Mouse (Mus musculus) induced T-regulatory cell, adult 2 months (primary cell): Measurements from ENCODE around the gene Igfbpl1.
A peak's percentile ranks its signal among the peaks of the same experiment; 100 is the strongest.

Experiments used
- DNase-seq: peaks from one replicate; pipeline ENCODE4 v3.0.0-alpha.2; 2012; ENCODE audit warnings: low read depth

Igfbpl1 gene

GRCm38 (mm10) chr4:45826275-45827040, at the start of gene Igfbpl1:
Gene Igfbpl1, minus strand, starts transcription at chr4:45826923.
- no peak for DNase-seq

DNA sequence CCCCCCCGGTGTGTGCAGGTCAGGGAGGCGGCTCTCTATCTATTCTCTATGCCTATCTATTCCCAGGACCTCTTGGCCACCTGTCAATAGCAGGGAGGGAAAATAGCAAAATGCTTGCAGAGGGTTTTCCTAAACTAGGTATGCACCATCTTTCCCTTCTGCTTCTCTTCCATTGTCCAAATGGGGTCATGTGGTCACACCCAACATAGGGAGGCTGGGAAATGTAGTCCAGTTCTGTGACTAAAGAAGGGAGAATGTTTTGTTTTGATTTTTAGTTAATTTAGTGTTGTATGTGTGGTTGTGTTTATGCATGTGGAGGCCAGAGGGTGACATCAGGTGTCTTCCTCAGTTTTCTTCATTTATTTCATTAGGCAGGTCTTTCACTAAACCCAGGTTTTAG, 45.4 kb upstream of the Igfbpl1 start:
- no peak for DNase-seq

- DNase-seq = no peak
Measured at GRCm38 (mm10) chr4:45869021-45869815, 42.5 kb upstream of the Igfbpl1 start.

- no peak for DNase-seq
Measured at GRCm38 (mm10) chr4:45867416-45867815, 40.7 kb upstream of the Igfbpl1 start.

DNA sequence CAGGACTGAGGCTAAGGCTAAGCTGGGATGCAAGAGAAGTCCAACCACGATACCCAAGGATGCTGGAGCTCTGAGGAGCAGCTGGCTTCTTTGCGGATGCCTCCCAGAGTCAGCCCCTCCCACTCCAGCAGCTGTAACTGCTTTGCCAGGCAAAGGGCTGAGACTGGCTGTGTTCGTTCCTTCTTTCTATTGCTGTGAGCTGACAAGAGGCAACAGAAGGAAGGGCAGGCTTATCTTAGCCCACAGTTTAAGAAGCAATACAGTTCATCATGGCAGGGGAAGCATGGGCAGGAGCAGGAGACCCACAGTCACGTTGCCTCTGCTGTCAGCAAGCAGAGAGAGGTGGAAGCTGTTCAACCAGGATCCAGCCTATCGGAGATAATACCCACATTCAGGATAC, 34.4 kb upstream of the Igfbpl1 start:
- no peak for DNase-seq

DNA sequence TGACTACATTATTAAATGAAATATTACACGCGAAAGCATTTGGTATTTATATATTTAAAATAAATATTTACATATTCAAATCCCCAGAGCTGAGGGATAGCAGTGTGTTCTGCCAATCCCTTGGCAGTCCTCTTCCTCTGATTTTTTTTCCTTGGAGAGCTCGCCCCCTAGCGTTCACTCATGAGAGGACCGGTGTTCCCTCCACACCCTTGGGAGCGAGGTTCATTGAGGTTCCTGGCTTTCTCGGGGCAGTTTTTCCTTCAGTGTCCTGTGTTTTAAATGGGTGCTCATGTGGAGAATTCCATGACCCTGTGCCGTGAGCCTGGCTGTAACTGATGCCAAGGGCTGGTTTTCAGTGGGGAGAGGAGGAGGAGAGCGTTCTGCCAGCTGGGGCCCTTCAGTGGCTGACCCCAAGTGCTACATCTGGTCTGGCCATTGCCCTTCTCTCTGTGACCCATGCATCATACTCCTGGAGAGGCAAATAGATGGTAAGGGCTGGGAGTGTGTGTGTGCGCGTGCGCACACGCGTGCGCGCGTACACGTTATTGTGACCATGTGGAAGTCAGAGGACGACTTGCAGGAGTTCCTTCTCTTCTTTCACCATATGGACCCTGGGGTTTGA, 29.2 kb upstream of the Igfbpl1 start:
- peak; percentile 55 for DNase-seq

- DNase-seq = no peak
Measured at GRCm38 (mm10) chr4:45853496-45854246, 26.9 kb upstream of the Igfbpl1 start.

- no peak for DNase-seq
Measured at GRCm38 (mm10) chr4:45851640-45852051, 24.9 kb upstream of the Igfbpl1 start.

- no peak for DNase-seq
Measured at GRCm38 (mm10) chr4:45849419-45849818, 22.7 kb upstream of the Igfbpl1 start.

- no peak for DNase-seq
Measured at GRCm38 (mm10) chr4:45848825-45849156, 22.1 kb upstream of the Igfbpl1 start.

DNA sequence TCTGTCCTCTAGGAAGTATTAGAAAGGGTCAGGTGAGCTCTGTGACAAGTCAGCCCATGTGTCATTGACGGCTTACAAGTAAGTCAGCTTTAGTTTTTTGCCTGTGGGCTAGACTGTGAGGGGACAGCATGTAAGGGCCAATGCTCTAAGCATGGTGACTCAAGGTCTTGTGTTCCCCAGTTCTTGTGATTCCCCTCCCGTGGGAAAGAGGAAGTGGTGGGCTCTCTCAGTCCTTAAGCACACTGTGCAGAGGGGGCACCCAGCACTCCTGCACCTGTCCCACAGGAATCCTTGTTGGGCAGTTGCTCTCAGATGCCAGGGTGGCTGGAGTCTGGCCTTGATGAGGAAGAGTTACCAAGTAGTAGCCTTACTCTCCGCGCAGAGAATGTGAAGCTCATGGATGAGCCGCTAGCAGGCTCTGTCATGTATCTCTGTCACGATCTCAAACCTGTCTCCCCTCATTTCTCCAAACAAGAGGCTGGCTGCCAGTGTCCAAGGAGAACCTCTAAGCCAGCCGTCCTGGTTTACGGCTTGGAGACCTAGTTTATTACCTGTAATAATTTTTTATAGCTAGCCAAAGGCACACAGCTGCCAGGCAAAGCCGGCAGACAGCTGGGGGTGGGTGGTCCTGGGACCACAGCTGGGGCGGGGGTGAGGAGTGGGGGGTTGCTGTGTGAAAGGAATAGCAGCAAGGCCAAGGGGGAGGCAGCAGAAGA, 21.5 kb upstream of the Igfbpl1 start, which contains the start of gene Stra6l:
Gene Stra6l (plus strand): TSS at position 556 of the 716 bp plus-strand sequence.
- no peak for DNase-seq

- no peak for DNase-seq
Measured at GRCm38 (mm10) chr4:45846263-45846662, 19.5 kb upstream of the Igfbpl1 start.

DNA sequence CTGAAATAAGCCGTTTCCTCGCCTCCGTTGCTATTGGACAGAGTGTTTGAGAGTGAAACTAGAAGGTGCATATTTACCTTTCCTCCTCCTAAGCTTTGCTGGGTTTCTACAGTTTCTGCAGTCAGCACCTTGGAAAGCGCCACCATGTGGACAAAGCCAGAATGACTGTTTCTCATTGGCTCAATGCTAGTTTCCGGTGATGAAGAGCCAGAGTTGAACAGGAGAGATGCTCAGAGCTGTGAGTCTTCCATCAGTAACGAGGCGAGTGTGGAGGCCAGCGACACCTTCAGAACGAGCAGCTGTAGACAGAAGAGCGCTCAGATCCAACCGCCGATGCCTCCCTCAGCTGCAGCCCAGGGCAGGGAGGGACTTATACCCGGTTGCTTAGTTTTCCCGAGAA, 17.6 kb upstream of the Igfbpl1 start:
- peak; percentile 72 for DNase-seq

GRCm38 (mm10) chr4:45833461-45833860, 6.7 kb upstream of the Igfbpl1 start:
- DNase-seq = no peak

DNA sequence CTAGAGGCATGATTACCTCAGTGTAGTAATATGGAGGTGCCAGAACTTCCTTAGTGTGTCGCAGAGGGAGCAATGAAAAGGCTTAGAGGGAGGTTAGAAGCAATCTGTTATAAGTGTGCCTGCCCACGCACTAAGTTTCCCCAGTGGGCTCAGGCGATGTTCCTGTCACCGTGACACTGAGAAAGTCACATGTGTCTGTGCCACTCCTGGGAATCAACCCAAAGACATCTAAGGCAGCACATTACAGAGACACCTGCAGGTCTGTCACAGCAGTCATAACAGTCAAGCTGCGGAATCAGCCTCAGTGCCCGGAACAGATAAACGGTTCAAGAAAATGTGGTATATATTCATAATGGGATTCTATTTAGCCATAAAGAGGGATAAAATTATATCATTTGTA, 5.3 kb upstream of the Igfbpl1 start:
- no peak for DNase-seq

- no peak for DNase-seq
Measured at GRCm38 (mm10) chr4:45829907-45830759, 3.4 kb upstream of the Igfbpl1 start.

- no peak for DNase-seq
Measured at GRCm38 (mm10) chr4:45824761-45825556, 1.8 kb downstream of the Igfbpl1 start.

- no peak for DNase-seq
Measured at GRCm38 (mm10) chr4:45824049-45824760, 2.5 kb downstream of the Igfbpl1 start.
